Mouse (Mus musculus) left cerebral cortex, adult 11 months (tissue): ENCODE data around the gene 4930524J08Rik.

Experiments used
- DNase-seq: peaks from one replicate; pipeline ENCODE4 v3.0.0; 2022; ENCODE audit warnings: low spot score

Gene 4930524J08Rik

DNA sequence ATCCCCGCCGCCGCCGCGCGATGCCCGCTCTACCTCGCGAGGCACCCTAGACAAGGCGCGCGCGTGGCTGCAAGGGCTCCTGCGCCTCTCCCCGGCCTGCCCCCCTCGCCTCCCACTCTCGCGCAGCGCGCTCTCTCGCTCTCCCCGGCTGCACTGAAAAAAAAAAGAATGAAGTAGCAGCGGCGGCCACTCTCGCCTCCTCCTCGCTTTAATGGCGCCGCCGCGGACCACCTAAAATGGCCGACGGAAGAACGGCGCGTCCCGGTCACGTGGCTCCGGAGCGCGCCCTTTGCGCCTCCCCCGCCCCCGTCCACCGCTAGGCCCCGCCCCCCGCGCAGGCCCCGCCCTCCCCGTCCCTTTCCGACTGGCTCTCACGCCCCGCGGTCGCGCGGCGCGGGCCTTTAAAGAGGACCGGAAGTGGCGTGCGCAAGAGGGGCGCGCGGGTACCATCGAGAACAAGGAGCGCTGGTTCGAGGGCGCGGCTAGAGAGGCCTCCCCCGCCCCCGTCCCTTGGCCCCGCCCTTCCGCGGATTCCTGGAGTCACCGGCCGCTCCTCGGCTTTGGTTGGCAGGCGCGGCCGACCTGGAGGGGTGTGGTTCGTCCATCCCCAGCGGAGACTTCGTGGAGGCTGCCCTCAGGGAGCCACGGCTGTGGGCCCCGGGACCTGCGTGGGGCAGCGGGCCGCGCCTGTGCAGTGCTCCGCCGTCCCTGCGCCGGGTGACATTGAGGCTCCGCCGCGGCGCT is at the start of gene 4930524J08Rik, which contains the start of gene Hnrnpd:
Gene 4930524J08Rik (plus strand): TSS at position 363 of the 744 bp plus-strand sequence.
Gene Hnrnpd (minus strand): TSS at position 240 of the 744 bp plus-strand sequence.
- peak; percentile 93 for DNase-seq

DNA sequence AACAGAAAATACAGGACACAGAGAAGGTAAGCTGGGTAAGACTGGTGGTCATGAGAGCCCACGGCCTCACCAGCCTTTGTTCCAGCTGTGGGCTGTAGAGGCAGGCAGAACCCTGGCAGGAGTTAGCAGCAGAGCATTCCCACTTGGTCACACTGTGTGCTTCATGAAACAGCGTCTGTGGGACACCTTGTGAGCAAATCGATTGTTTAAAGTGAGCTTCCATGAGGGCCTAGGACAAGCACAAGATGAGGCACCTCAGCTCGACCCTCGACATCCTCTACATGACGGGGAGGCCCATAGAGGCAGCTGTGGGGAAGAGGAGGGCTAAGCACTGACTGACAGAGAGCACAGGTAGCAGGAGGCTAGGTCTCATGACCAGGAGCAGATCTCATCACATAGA is 47.0 kb upstream of the 4930524J08Rik start:
- DNase-seq = no peak

DNA sequence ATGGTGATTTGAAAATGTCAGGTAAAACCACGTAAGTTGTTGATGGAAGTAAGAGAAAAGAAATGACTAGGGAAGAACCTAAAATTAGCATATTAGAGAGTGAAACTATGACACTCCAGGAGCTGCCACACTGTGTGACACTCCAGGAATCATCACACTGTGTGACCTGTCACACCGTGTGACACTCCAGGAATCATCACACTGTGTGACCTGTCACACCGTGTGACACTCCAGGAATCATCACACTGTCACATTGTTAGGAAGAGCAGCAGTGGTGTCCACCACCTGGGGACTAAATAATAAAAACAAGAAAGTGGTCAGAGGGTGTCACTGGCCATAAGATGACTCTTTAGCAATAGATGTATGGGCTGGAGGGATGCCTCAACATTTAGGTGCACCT is 39.4 kb upstream of the 4930524J08Rik start:
- DNase-seq = no peak

DNA sequence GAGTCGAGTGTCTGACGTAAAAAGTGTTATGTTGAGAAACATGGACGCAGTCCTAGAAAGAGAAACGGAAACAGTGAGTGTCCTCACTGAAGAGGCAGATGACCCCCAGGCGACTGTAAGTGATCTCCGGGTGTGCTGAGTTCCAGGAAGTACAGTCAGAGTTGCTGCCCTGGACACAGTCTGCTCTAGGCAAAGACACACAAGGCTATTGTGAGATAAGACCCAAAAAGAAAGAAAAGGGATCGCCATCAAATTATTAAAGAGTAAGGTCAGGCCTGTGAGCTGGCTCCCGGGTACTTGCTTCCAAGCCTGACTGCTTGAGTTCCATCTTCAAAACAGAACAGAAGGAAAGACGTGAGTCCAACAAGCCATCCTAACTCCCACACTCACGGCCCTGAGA is 37.6 kb upstream of the 4930524J08Rik start:
- no peak for DNase-seq

DNA sequence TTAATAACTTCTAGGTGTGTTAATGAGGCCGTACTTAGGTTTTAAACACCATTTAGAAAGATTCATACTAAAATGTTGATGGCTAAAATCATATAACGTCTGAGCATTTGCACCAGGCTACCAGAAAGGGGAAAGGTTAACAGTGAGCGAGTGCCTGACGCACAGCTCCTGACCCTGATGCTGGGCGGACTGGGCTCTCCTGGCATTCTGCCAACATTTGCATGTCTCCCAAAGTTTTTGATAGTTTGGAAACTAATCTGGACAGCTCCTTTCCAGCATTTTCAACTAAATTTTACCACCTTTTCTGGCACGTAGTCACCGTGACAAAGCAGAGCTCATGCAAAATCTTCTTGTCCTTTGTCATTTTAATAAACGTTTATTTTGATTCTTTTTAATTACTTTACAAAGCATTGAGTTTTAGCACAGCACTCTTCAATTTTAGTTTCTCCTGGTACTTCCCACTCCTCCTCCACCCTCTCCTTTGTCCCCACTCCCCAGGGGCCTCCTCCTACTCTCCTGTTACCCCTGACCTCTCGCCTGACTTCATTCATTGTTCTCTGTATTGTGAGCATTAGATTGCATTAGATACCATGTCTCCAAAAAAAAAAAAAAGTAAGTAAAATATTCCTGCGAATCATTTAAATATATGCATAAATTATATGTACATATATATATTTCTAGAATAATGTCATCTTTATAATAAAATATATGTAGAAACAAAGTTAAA is 36.9 kb upstream of the 4930524J08Rik start:
- no peak for DNase-seq

DNA sequence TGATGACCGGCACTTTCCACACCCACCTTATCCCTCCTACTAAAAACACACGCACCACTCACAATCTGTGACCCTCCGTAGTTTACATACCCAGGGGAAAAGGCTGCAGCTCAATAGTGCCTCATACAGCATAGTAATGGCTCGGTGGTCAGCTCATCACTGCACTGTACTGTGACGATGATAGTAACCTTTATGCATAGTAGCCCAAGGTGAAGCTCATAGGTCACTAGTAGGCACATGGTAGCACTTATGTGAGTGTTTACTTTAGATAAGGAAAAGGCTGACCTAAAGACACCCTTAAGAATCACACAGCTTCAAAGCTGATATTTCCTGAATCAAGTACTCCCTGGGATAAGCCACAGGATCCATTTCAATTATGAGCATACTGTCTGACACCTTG is 26.3 kb upstream of the 4930524J08Rik start:
- no peak for DNase-seq

DNA sequence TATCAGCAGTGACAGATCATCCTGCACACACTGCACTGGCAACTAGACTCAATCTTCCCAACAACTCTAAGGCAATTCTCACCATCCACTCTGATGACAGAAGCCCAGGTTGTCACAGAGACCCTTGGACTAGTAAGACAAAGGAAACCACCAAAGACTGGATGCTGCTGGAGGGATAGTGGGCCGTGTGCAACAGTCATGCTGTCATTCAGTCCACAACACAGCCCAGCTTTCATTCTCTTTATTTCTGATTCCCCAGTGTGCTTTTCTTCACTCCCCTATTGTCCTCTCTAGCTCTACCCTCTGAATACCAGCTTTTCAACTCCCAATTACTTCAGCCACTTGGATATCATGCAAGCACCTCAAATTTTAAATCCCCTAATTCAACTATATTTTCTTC is 25.0 kb upstream of the 4930524J08Rik start:
- DNase-seq = no peak

DNA sequence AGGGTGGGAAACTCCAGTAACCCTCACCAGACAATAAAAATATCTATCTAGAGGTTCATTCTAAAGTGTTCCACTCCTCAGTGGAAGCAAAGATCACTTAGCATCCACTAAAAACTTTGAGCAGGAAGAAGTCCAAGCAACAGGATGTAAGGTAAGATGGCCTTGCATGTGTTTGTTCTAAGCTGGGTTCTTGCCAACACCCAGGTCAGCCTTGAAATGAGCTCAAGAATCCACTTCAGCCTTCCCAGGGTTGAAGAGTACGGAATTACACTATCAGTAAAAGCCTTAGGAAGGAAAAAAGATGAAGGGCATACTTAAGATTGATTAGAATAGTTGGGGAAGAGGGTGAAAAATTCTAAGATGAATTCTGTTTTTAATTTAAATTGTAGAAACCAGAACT is 20.2 kb upstream of the 4930524J08Rik start:
- no peak for DNase-seq

DNA sequence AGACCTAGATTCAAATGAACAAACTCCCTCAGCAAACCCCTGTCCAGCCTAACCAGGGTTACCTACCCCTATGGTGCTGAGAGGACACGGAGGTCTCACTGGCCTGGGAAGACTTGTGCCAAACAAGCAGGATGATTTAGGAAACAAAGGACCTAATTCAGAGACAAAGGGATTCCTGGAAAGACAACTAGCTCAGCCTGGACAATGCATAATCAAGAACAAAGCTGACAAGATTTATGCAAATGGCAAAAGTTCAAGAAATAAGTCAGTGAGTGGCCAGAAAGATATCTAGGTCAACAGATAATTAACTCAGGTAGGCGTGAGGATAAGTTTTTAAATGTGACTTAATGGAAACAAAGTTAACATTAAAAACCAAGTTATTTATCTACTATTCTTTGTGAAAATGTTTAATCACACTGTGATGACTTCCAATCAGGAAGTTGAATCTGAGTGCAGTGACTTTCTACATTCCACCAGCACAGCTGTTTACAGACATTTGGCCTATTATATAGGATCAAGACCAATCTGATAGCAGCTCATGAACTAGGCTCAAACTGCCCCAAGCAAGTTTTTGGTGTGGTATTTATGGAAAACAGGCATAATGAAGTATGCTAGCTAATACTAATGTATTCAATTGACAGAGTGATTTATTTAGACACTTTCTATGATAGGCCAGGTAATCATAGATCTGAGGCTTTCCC is 19.5 kb upstream of the 4930524J08Rik start:
- DNase-seq = no peak

DNA sequence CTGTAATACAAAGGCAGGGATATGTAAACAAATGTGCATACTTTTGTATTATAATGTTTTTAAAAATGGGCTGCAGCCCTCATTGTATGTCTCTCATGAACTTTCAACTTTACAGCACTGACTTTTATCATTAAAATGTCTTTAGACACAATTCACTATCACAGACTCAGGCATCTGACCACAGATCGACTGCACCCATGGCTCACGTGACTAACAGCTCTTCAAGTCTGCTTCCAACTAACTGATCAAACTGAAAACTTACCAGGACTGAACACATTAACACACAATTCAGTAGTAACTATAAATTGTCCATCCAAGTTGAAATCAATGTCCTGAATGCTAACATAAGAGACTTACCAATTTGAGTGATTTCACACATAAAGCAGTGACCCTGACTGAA is 18.9 kb upstream of the 4930524J08Rik start:
- no peak for DNase-seq

DNA sequence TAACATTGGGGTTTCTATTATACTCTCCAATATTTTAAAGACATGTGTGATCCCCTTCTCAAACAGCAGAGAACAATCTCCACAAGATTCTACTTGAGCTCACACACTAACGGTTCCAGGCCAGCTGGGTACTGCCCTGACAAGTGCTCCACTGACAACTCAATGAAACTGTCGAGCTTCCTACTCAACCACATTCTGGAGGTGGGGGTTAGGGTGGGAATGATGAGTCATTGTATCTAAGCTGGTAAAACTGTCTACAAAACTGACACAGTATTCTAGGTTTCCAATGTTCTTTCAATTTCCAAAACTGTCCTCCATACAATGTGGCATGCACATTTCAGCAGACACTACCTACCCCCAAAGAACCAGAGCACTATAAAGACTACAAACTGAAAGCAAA is 4.9 kb upstream of the 4930524J08Rik start:
- no peak for DNase-seq

DNA sequence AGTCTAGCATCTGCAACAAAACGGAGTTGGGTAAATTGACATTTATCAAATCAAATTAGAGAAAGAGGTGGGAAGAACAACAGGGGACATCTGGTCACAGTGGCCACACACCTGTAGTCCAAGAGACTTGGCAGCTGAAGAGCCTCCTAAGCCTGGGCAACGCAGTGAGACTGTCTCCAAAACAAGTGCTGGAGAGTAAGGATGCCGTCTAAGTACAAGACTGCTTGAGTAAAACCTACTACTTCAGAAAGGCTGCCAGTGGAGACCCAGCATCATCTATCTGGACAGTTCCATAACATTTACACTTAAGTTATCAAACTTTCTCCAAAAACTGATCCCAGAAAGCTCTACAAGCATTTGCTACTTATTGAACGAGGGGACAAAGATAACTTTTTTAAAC is 3.8 kb upstream of the 4930524J08Rik start:
- no peak for DNase-seq

DNA sequence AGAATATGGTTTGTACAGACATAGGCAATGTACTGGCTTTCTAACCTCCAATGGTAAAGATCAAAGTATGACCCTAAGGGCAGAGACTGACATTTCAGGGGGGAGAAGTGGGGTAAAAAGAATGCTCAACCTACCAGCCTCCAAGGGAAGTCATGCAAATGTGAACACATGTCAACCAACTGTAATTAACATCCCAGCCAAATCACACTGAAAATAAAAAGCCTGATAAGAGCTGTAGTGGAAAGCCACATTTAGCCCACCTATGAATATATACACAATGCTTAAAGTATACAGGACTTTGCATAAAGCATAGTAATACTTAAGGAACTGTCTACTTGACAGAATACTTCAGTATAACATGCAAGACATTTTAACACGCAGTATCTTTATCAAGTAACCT is 3.1 kb upstream of the 4930524J08Rik start:
- DNase-seq = no peak

DNA sequence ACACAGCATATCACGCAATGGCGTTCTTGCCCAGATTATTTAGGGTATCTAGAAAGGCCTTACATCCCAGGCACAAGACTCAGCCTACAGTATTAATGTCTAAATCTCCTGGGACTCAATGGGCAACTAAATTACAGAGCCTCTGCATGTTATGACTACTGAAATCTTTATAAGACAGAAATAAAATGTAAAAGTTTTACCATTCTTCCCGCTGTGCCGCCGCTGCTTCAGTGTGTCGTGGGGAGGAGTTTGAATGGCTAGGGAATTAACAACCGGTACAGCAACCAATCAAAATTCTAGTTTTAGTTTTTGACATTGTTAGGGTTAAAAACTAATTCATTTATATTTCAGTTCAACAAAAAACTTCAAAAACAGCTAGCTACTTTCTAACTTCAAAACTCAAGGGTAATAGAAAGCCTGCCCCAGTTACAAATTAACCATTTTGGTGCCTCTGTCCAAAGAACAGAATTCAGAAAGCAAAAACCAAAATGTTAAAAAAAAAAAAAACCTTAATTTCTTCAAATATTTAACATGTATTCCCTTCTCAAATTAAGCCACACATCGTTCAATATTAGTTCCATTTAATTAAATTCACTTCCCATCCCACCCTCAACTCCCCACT is 2.4 kb upstream of the 4930524J08Rik start:
- no peak for DNase-seq

DNA sequence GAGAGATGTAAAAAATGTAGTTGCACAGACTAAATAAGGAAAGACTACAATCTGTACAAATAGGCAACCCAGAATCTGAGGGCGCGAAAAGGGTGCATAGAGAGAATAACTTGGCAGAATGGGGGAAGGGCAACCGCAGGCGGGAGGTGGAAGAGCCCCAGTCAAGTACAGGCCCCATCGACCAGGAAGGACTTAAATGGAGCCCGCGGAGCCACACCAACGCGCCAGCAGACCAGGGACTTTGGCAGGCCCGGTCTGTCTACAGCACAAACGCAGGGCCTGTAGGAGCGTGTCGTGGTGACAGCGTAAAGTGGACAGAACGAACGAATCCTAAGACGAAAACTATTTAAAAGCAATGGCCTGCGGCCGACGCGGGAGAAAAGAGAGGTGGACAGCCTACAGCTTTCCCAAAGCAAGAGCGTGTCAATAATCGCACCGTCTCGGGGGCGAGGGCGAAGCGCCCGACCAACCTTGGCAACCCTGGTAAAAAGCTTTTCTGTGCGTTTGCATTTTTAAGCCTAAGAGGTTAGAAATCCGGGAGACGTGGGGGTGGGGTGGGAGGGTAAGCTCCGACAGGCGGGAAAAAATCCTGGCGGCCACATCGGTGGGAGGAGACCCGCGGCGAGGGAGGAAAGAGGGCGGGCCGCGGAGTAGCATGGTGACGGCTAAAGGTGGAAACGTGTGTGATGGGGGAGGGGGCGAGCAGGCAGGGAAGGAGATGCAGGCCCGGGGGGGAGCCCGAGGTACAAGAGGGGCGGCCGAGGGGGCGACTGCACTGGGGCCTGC is 1.2 kb upstream of the 4930524J08Rik start:
- peak; percentile 47 for DNase-seq

DNA sequence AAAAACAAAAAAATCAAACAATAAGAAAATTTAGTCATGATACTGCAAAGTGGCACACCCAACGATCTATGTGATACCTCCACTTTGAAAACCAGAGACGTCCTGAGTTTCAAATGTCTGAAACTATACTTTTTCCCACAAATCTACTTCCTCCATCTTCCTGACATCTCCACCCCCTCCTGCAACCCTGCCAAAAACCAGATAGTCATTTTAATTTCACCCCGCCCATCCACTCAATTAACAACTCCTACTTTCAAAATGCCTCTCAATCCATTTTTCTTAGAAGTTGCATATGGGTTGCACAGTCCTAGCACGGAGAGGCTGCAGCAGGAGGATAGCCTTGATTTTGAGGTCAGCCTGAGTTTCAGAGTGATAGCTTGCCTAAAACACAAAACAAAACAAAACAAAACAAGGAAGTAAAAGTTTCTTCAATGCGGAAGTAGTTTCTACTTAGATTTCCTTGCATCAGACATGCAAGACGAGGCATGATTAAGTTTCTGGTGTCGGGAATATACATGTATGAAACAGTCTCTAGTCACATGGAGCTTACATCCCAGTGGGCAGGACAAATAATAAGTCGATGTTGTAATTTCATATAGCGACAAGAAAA is 4.7 kb downstream of the 4930524J08Rik start:
- no peak for DNase-seq

DNA sequence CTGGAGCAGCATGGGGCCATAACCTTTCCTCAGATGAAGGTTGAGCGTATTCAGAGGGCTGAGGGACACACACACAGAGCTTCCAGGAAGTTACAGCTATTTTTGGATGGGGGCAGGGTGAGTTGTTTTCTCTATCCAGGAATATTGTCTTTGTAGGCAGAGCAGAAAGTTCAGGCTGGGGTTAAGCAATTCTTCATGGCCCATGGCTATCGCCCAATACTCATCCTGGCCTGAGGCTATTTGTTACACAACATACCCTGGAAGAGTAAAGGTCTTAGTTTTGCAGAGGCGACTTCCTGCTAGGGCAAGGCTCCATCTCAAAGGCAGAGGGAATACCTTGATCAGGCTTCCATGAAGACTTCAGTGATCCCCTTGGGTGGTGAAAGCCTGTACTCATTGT is 15.3 kb downstream of the 4930524J08Rik start:
- no peak for DNase-seq

DNA sequence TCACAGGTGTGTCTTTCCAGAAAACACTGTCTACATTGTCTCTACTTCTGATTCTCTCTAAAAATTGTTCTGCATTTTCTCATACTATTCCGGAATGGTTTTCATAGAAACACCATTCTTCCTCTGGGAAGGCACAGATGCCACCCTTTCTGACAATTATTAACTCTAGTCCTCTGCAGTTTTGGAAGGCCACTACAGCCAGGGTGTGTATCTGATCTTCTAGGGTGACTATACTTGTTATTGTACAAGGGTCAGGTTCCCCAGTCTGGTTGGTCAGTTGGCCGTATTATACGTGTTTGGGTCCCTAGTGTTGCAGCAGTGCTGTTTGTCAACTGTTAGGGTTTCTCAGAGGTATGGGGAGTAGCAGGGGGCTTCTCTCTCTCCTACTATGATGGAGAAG is 15.8 kb downstream of the 4930524J08Rik start:
- DNase-seq = no peak

DNA sequence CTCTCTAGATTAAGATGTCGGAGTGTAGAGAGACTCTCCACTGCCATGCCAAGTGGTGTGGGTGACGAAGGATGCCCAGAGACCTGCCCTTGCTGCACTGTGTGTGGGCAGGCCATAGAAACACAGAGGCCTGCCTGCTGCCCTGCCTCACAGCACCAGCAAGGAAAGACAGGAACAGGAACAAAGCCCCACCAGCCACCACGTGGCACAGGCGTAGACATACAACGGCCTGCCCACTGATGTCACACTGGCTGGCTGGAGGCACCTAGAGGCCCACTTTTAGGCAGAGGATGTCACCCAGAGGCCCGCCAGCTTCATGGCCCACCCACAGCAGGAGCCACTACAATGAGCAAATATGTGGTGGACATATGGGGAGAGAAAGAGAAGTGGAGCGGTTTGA is 21.2 kb downstream of the 4930524J08Rik start:
- DNase-seq = no peak

DNA sequence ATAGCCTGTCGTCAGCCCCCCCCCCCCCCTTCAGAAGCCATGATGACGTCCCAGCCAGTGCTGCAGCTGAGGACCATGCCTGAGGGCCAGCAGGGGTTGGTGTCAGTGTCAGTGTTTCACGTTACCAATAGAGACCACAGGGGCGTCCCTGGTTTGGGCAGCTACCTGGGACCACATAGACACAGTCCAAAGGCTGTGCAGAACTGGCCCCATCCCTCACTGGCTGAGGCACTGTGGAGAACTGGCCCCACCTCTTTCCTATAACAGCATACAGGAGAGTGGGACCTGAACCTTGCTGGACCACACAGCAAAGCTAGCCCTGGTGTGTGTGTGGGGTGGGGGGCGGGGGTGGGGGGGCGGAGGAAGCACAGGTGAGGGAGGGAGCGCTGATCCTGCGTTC is 21.6 kb downstream of the 4930524J08Rik start:
- no peak for DNase-seq

DNA sequence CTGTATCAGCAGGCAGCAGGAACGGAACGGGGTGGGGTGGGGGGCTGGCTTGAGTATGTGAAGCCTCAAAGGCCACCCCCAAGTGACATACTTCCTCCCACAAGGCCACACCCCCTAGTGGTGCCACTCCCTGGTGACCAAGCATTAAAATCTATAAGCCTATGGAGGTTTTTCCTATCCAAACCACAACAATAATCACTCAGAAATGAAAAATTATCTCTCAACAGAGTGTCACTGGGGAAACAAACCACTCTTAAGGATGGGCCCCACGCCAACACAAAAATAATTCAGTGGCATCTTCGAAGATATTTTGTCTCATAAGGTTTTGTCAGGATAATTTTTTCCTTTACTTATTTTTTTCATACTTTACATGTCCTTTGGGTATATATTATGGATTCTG is 25.0 kb downstream of the 4930524J08Rik start:
- no peak for DNase-seq
